Mouse (Mus musculus) kidney, adult 2 months (tissue): ENCODE data around the gene Wnt8b. TPM values are rescaled to one million over a fixed set of nuclear protein-coding genes. Genes with fewer than 3 reads are reported as not detected.

ENCODE experiments used
- DNase-seq: peaks from one replicate; pipeline ENCODE4 v3.0.0; 2021
- H3K27ac ChIP-seq: fragments of 200-500 bp; 2 replicates; pipeline ENCODE4 v1.5.1; 2012; ENCODE audit warnings: low read depth, low read length, control low read depth, inconsistent platforms; ENCODE audit not compliant: insufficient read depth
- H3K27me3 ChIP-seq: fragments of 200-500 bp; replicated peaks from 2 replicates; pipeline ENCODE4 v1.6.1; 2012; ENCODE audit warnings: mild to moderate bottlenecking, moderate library complexity, low read length, inconsistent platforms; ENCODE audit not compliant: control insufficient read depth, insufficient read depth
- H3K36me3 ChIP-seq: fragments of 200-500 bp; 2 replicates; pipeline ENCODE4 v1.6.1; 2012; ENCODE audit warnings: mild to moderate bottlenecking, moderate library complexity, low read length, inconsistent platforms; ENCODE audit not compliant: control insufficient read depth, insufficient read depth
- H3K4me1 ChIP-seq: fragments of 200-500 bp; 2 replicates; pipeline ENCODE4 v1.6.1; 2011; ENCODE audit warnings: low read length; ENCODE audit not compliant: control insufficient read depth, insufficient read depth
- H3K4me3 ChIP-seq: fragments of 200-500 bp; 2 replicates; pipeline ENCODE4 v1.5.1; 2011; ENCODE audit warnings: mild to moderate bottlenecking, low read depth, low read length, control low read depth; ENCODE audit not compliant: insufficient read depth
- CTCF ChIP-seq: fragments of 200-500 bp; conservative IDR thresholded peaks from 2 replicates; pipeline ENCODE4 v1.5.1; 2011; ENCODE audit warnings: low read depth, mild to moderate bottlenecking, control low read depth, low read length, moderate library complexity, mixed read lengths; ENCODE audit not compliant: insufficient read depth, insufficient read length
- POLR2A ChIP-seq: fragments of 200-500 bp; IDR thresholded peaks from one replicate; pipeline ENCODE4 v1.6.1; 2011; ENCODE audit warnings: low read depth, low read length, control low read depth
- WGBS: fragments of 180-500 bp; shearing (Covaris S2); methylation state at CpG from one replicate; pipeline ENCODE4 v1.1.7; 2018; 5-methylcytosine and 5-hydroxymethylcytosine counted together
- polyA plus RNA-seq: library from polyadenylated mRNA; depleted of rRNA; stranded (reverse); fragments of >200 nt; gene quantifications from 2 replicates; pipeline ENCODE4 v1.2.3, GENCODE M21; 2012

Gene Wnt8b
- polyA plus RNA-seq, 1 experiment, result 0.14 TPM

- Histone ChIP-seq H3K27me3 (no peaks in the 10 kb centered on the region), H3K27ac (no peak overlapping the region), H3K4me1 (no peaks in the 10 kb centered on the region), H3K4me3 (no peak overlapping the region), H3K36me3 (no peaks in the 10 kb centered on the region; the same call in 1 of the 2 replicates)
- DNase-seq, result no peak
- 94% methylated on average over 8 of the region's 8 CpGs for WGBS
- TF ChIP-seq CTCF, result no peak
- TF ChIP-seq POLR2A, result no peak
Observed at GRCm38 (mm10) chr19:44542694-44543178, 49.5 kb downstream of the Wnt8b start.

DNA sequence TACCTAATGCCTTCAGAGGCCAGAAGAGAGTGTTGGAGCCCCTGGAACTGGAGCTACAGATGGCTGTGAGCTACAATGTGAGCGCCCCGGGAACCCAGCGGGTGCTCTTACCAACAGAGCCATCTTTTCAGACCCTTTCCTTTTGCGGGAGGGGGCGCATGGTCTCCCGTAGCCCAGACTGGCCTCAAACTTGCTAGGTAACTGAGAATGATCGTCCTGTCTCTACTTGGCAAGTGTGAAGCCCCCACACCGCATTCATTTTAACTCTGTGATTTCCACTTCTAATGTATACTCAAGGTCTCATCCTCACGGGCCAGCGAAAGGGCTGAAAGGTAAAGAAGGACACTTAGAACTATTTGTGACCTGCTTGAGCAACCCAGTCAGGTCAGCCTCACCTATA is 51.1 kb downstream of the Wnt8b start:
- no peak overlapping the region for H3K4me3 ChIP-seq
- WGBS, result 74% methylated on average over 10 of the region's 10 CpGs
- TF ChIP-seq POLR2A (no peak), CTCF (no peak)
- H3K27me3 ChIP-seq, result no peaks in the 10 kb centered on the region
- no peak for DNase-seq
- H3K27ac ChIP-seq, result no peak overlapping the region
- H3K4me1 ChIP-seq, result no peaks in the 10 kb centered on the region
- H3K36me3 ChIP-seq, result no peaks in the 10 kb centered on the region; the same call in 1 of the 2 replicates

DNA sequence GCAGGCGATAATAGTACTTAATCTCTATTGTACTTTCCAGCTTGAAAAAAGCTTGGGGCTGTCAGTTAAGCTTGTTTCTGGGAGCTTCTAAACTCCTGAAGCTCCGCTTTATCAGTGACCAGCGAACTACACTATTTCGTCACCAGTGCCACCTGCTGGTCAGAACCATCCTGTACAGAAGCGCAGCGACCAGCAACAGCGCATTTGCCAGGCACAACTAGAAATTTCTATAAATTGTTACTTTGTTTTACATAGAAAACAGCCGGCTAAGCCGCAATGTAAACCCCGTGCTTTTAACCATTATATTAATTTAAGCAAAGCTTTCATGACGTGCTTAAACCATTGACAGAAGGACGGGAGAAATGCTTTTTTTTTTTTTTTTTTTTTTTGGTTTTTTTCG is 51.5 kb downstream of the Wnt8b start:
- Histone ChIP-seq H3K27ac (no peak overlapping the region), H3K27me3 (no peaks in the 10 kb centered on the region), H3K36me3 (no peaks in the 10 kb centered on the region; the same call in none of the 2 replicates), H3K4me1 (no peaks in the 10 kb centered on the region), H3K4me3 (no peak overlapping the region)
- TF ChIP-seq CTCF (peak; percentile 85), POLR2A (no peak)
- 4% methylated on average over 13 of the region's 13 CpGs for WGBS
- peak; percentile 80 for DNase-seq

GRCm38 (mm10) chr19:44545321-44546041 is 52.2 kb downstream of the Wnt8b start, which contains the start of gene Sec31b:
Gene Sec31b, minus strand, starts transcription at chr19:44545864.
- no peaks in the 10 kb centered on the region for H3K27me3 ChIP-seq
- H3K36me3 ChIP-seq, result peaks cover 1% of the 10 kb centered on the region
- peak; percentile 77 for DNase-seq
- no peak for TF ChIP-seq POLR2A
- no peak for TF ChIP-seq CTCF
- H3K27ac ChIP-seq, result no peak within 1 kb of the TSS
- no peaks in the 10 kb centered on the region for H3K4me1 ChIP-seq
- peak within 1 kb of the TSS; percentile 70 for H3K4me3 ChIP-seq
- 5% methylated on average over 47 of the region's 47 CpGs for WGBS

- Histone ChIP-seq H3K36me3 (peaks cover 12% of the 10 kb centered on the region), H3K4me3 (peak within 1 kb of the TSS; percentile 9; the same call in 1 of the 2 replicates), H3K27ac (peak within 1 kb of the TSS; percentile 51; the same call in 1 of the 2 replicates), H3K27me3 (no peaks in the 10 kb centered on the region), H3K4me1 (peaks cover 4% of the 10 kb centered on the region; the same call in 1 of the 2 replicates)
- TF ChIP-seq POLR2A (no peak), CTCF (no peak)
- DNase-seq, result no peak
- 91% methylated on average over 4 of the region's 4 CpGs for WGBS
Observed at GRCm38 (mm10) chr19:44552731-44553130, 59.5 kb downstream of the Wnt8b start, which contains the start of gene Gm20538. Gene Gm20538, minus strand, starts transcription at chr19:44552831.

- TF ChIP-seq CTCF (no peak), POLR2A (no peak)
- Histone ChIP-seq H3K4me3 (peak overlapping the region; percentile 9; the same call in 1 of the 2 replicates), H3K4me1 (peaks cover 4% of the 10 kb centered on the region; the same call in 1 of the 2 replicates), H3K27ac (peak overlapping the region; percentile 51; the same call in 1 of the 2 replicates), H3K36me3 (peaks cover 12% of the 10 kb centered on the region), H3K27me3 (no peaks in the 10 kb centered on the region)
- WGBS, result 38% methylated on average over 4 of the region's 4 CpGs
- peak; percentile 68 for DNase-seq
Observed at GRCm38 (mm10) chr19:44553286-44553685, 60.0 kb downstream of the Wnt8b start.

GRCm38 (mm10) chr19:44554490-44554860 is 61.2 kb downstream of the Wnt8b start:
- TF ChIP-seq POLR2A, result no peak
- TF ChIP-seq CTCF, result no peak
- H3K27ac ChIP-seq, result peak overlapping the region; percentile 88
- WGBS, result 2% methylated on average over 8 of the region's 8 CpGs

More at GRCm38 (mm10) chr19:44554490-44554860, 61.2 kb downstream of the Wnt8b start:
- peaks cover 12% of the 10 kb centered on the region for H3K36me3 ChIP-seq
- peak; percentile 9 for DNase-seq
- H3K4me1 ChIP-seq, result peaks cover 4% of the 10 kb centered on the region; the same call in 1 of the 2 replicates
- H3K4me3 ChIP-seq, result peak overlapping the region; percentile 90
- H3K27me3 ChIP-seq, result no peaks in the 10 kb centered on the region
